Mouse (Mus musculus): ENCODE results near the gene Ube2g1.

DNA sequence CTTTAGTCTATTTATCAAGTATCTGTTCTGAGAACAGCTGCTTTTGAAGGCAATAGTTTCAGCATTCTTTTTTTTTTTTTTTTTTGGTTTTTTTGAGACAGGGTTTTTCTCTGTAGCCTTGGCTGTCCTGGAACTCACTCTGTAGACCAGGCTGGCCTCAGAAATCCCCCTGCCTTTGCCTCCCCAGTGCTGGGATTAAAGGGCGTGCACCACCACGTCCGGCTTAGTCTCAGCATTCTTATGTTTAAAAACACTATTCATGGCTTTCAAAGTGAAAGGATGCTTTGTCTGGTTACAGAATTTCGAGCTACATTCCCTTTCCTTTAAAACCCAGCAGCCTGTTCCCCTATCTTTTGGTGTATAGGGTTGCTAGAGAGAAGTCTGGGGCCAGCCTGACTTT, 35.6 kb downstream of the Ube2g1 start:
- TF ChIP-seq POLR2A (IDR thresholded peaks at IDR 0.05; ENCODE audit: borderline replicate concordance, low read depth, low read length) (no peak), CTCF (IDR thresholded peaks at IDR 0.05; ENCODE audit: low read depth, low read length) (no peak)

Measured in bone marrow macrophage, adult 2 months (primary cell).